Mouse (Mus musculus): Measurements from ENCODE around the gene Gm13279. TPM values are rescaled to one million over a fixed set of nuclear protein-coding genes. Genes with fewer than 3 reads are reported as not detected.
A peak's percentile ranks its signal among the peaks of the same experiment; 100 is the strongest.
"Not testable (repeated sequence)": the region's sequence is repeated elsewhere in the genome, so short reads cannot be mapped to it uniquely, and the experiment has no call there.

Gm13279 gene
- polyA plus RNA-seq (2014; fragmentation: Nextera tagmentation; extraction: Ambion mirVana) = not detected in 2 replicates

DNA sequence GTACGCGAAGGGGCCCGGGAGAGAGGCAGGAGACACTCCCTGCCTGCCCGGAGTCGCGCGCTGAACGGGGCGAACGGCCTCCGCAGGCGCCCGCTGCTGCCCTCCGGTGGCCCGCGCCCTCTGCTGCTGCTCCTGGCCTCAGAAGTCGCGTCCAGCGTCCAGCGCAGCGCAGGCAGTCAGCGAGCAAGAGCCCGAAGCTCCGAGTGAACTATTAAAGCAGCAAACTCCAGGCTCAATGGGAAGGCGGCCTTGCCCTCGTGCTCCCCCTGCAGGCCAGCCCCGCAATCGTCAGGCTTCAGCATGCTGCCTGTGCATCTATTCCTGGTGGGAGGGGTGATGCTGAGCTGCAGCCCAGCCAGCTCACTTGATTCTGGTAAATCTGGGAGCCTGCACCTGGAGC, at the start of gene Gm13279:
Gene Gm13279 (plus strand): TSS at position 301 of the 400 bp plus-strand sequence.
- WGBS = no CpG with 5 or more reads among the region's 28 CpGs
- H3K4me1 ChIP-seq (replicated peaks; ENCODE audit: control insufficient read depth, insufficient read depth, low read length); H3K9me3 ChIP-seq (ENCODE audit: control insufficient read depth, low read length): not testable (repeated sequence)

DNA sequence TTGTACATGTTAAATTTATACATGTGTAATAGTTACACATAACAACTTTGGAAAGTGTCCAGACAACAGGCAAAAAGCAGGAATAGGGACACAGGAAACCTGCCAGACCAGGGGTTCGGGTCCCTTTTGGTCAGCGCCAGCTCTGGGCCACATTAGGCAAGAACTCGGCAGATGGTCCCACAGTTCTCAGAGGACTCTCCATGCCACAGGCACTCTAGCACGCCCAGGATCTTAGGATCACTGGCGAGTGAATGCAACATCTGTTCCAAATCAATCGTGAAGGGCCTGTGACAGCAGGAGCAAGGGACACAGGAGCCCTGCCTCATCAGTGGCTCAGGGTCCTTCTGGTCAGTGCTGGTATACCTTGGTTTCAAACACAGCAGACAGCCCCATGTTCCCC, 47.3 kb upstream of the Gm13279 start:
- H3K4me2 ChIP-seq (replicated peaks; ENCODE audit: low read depth, low read length) = no peak overlapping the region
- H3K36me3 ChIP-seq (ENCODE audit: control insufficient read depth, insufficient read depth, low read length) = no peaks in the 10 kb centered on the region
- WGBS = 60% methylated on average over 6 of the region's 6 CpGs
- no peaks in the 10 kb centered on the region for H3K9me3 ChIP-seq (ENCODE audit: control insufficient read depth, low read length)
- DNase-seq (ENCODE audit: low spot score) (no peak), ATAC-seq (ENCODE audit: low FRiP score) (no peak)
- H3K4me3 ChIP-seq (ENCODE audit: low read depth, low read length) = no peak overlapping the region
- H3K9ac ChIP-seq (ENCODE audit: low read depth, low read length) = no peak overlapping the region
- no peaks in the 10 kb centered on the region for H3K4me1 ChIP-seq (replicated peaks; ENCODE audit: control insufficient read depth, insufficient read depth, low read length)
- no peaks in the 10 kb centered on the region for H3K27me3 ChIP-seq (ENCODE audit: control insufficient read depth, insufficient read depth, low read length)
- no peak overlapping the region for H3K27ac ChIP-seq (ENCODE audit: low read depth, low read length)

More for the DNA sequence above, at the start of gene Gm13279:
- DNase-seq (ENCODE audit: low spot score); H3K4me3 ChIP-seq (ENCODE audit: low read depth, low read length); H3K4me2 ChIP-seq (replicated peaks; ENCODE audit: low read depth, low read length); H3K27me3 ChIP-seq (ENCODE audit: control insufficient read depth, insufficient read depth, low read length); H3K9ac ChIP-seq (ENCODE audit: low read depth, low read length); H3K27ac ChIP-seq (ENCODE audit: low read depth, low read length); H3K36me3 ChIP-seq (ENCODE audit: control insufficient read depth, insufficient read depth, low read length); ATAC-seq (ENCODE audit: low FRiP score): not testable (repeated sequence)

DNA sequence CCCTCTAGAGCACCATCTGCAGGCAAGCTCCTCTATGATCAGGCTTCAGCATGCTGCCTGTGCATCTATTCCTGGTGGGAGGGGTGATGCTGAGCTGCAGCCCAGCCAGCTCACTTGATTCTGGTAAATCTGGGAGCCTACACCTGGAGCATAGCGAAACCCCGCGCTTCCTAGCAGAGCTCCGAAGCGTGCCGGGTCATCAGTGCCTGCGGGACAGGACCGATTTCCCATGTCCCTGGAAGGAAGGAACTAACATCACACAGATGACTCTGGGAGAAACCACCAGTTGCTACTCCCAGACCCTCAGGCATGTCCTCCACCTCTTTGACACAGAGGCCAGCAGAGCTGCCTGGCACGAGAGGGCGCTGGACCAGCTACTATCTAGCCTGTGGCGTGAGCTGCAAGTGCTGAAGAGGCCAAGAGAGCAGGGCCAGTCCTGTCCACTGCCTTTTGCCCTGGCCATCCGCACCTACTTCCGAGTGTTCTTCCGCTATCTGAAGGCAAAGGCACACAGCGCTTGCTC, 42.3 kb upstream of the Gm13279 start, which contains the start of gene Gm13271:
Gene Gm13271 (plus strand): TSS at position 51 of the 523 bp plus-strand sequence.
- H3K27ac ChIP-seq (ENCODE audit: low read depth, low read length); ATAC-seq (ENCODE audit: low FRiP score); H3K9me3 ChIP-seq (ENCODE audit: control insufficient read depth, low read length): not testable (repeated sequence)

DNA sequence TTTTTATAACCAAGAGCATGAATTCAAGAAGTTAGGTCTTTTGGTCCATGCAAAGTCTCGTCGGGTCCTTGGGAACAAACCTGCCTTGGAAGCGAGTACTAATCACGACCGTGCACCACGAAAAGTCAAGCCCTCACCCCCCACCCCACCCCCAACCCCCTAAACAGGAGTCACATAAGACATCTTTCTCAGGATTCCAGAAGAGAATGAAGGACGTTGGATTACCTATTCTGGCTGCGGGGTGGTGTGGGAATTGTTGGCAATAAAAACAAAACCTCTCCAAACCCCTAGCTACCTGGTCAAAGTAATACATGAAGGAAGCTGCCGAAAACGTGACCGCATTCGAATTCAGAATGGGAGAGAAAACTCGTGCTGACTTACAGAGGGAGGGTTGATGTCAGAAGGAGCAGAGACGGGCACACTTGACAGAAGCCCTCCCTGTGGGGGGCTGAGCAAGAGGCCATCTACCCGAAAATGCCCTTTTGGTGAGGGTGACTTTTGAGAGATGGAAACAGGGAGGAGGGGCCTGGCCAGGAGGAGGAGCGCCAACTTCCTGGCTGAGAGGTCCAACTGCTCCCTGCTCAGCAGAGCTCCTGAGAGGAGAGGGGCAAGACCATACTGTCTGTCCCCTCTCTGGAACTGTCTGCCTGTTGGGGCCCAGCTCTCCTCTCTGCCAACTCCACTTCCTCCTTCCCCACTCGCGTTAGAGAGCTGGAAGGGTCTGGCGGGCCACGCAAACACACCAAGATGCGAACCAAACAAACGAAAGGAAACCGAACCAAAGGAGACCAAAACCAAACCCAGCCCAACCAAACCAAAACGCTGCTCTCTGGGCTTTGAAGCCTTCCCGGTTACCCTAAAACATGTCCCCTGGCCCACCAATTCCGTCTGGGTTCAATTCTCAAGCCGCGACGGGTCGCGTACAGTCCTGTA, 40.4 kb upstream of the Gm13279 start:
- Histone ChIP-seq H3K27ac (ENCODE audit: low read depth, low read length) (peak overlapping the region; percentile 49), H3K4me3 (ENCODE audit: low read depth, low read length) (peak overlapping the region; percentile 44), H3K4me2 (replicated peaks; ENCODE audit: low read depth, low read length) (peak overlapping the region; percentile 68)
- not testable (repeated sequence) for H3K36me3 ChIP-seq (ENCODE audit: control insufficient read depth, insufficient read depth, low read length); H3K4me1 ChIP-seq (replicated peaks; ENCODE audit: control insufficient read depth, insufficient read depth, low read length); ATAC-seq (ENCODE audit: low FRiP score); H3K9me3 ChIP-seq (ENCODE audit: control insufficient read depth, low read length); H3K9ac ChIP-seq (ENCODE audit: low read depth, low read length); H3K27me3 ChIP-seq (ENCODE audit: control insufficient read depth, insufficient read depth, low read length)
- 10% methylated on average over 28 of the region's 31 CpGs for WGBS
- DNase-seq (ENCODE audit: low spot score) = peak; percentile 59

More for the DNA sequence above, 42.3 kb upstream of the Gm13279 start, which contains the start of gene Gm13271:
- H3K9ac ChIP-seq (ENCODE audit: low read depth, low read length); H3K27me3 ChIP-seq (ENCODE audit: control insufficient read depth, insufficient read depth, low read length); H3K36me3 ChIP-seq (ENCODE audit: control insufficient read depth, insufficient read depth, low read length); H3K4me1 ChIP-seq (replicated peaks; ENCODE audit: control insufficient read depth, insufficient read depth, low read length); H3K4me2 ChIP-seq (replicated peaks; ENCODE audit: low read depth, low read length); H3K4me3 ChIP-seq (ENCODE audit: low read depth, low read length); DNase-seq (ENCODE audit: low spot score): not testable (repeated sequence)
- WGBS = 79% methylated on average over 15 of the region's 15 CpGs

DNA sequence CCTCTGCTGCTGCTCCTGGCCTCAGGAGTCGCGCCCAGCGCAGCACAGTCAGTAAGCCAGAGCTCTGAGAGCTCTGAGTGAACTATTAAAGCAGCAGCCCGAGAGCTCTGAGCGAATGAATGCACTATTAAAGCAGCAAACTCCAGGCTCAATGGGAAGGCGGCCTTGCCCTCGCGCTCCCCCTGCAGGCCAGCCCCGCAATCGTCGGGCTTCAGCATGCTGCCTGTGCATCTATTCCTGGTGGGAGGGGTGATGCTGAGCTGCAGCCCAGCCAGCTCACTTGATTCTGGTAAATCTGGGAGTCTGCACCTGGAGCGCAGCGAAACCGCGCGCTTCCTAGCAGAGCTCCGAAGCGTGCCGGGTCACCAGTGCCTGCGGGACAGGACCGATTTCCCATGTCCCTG, 39.6 kb upstream of the Gm13279 start:
- under 1% methylated on average over 18 of the region's 21 CpGs for WGBS
- Histone ChIP-seq H3K4me2 (replicated peaks; ENCODE audit: low read depth, low read length) (peak overlapping the region; percentile 68), H3K27ac (ENCODE audit: low read depth, low read length) (peak overlapping the region; percentile 49), H3K4me3 (ENCODE audit: low read depth, low read length) (peak overlapping the region; percentile 44)
- H3K27me3 ChIP-seq (ENCODE audit: control insufficient read depth, insufficient read depth, low read length); H3K9me3 ChIP-seq (ENCODE audit: control insufficient read depth, low read length); H3K9ac ChIP-seq (ENCODE audit: low read depth, low read length); H3K36me3 ChIP-seq (ENCODE audit: control insufficient read depth, insufficient read depth, low read length); H3K4me1 ChIP-seq (replicated peaks; ENCODE audit: control insufficient read depth, insufficient read depth, low read length): not testable (repeated sequence)
- peak; percentile 81 for DNase-seq (ENCODE audit: low spot score)
- ATAC-seq (ENCODE audit: low FRiP score) = peak; percentile 100

DNA sequence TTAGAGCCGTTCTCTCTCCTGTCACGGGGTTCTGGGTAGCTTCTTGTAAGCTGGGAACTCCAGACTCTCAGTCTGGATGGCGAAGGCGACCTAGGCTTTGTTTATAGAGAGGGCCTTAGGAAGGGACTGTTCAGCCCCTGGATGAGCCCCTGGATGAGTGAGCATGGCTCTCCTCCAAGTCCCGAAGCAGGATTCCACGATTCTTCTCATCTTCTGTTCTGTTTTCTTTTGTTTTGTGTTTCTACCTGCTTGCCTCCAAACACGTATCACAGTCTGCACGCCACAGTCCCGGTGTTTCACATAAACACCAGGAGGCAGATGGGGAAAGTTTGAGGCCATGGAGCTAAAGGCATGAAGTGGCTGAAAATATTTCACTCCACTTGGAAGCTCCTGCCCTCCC, 38.4 kb upstream of the Gm13279 start:
- ATAC-seq (ENCODE audit: low FRiP score); H3K9me3 ChIP-seq (ENCODE audit: control insufficient read depth, low read length); H3K4me2 ChIP-seq (replicated peaks; ENCODE audit: low read depth, low read length); H3K9ac ChIP-seq (ENCODE audit: low read depth, low read length); H3K4me3 ChIP-seq (ENCODE audit: low read depth, low read length); H3K36me3 ChIP-seq (ENCODE audit: control insufficient read depth, insufficient read depth, low read length); DNase-seq (ENCODE audit: low spot score); H3K27ac ChIP-seq (ENCODE audit: low read depth, low read length); H3K4me1 ChIP-seq (replicated peaks; ENCODE audit: control insufficient read depth, insufficient read depth, low read length); H3K27me3 ChIP-seq (ENCODE audit: control insufficient read depth, insufficient read depth, low read length): not testable (repeated sequence)
- WGBS = 82% methylated on average over 9 of the region's 9 CpGs

DNA sequence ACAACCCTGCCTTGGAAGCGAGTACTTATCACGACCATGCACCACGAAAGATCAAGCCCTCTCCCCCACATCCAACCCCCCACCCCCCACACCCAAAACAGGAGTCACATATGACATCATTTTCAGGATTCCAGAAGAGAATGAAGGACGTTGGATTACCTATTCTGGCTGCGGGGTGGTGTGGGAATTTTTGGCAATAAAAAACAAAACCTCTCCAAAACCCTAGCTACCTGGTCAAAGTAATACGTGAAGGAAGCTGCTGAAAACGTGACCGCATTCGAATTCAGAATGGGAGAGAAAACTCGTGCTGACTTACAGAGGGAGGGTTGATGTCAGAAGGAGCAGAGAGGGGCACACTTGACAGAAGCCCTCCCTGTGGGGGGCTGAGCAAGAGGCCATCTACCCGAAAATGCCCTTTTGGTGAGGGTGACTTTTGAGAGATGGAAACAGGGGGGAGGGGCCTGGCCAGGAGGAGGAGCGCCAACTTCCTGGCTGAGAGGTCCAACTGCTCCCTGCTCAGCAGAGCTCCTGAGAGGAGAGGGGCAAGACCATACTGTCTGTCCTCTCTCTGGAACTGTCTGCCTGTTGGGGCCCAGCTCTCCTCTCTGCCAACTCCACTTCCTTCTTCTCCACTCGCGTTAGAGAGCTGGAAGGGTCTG, 37.5 kb upstream of the Gm13279 start, which contains the start of gene Gm13283:
Gene Gm13283 (plus strand): TSS at position 510 of the 659 bp plus-strand sequence.
- H3K9me3 ChIP-seq (ENCODE audit: control insufficient read depth, low read length); ATAC-seq (ENCODE audit: low FRiP score); H3K36me3 ChIP-seq (ENCODE audit: control insufficient read depth, insufficient read depth, low read length); H3K4me1 ChIP-seq (replicated peaks; ENCODE audit: control insufficient read depth, insufficient read depth, low read length); DNase-seq (ENCODE audit: low spot score); H3K9ac ChIP-seq (ENCODE audit: low read depth, low read length); H3K27ac ChIP-seq (ENCODE audit: low read depth, low read length); H3K27me3 ChIP-seq (ENCODE audit: control insufficient read depth, insufficient read depth, low read length): not testable (repeated sequence)
- Histone ChIP-seq H3K4me3 (ENCODE audit: low read depth, low read length) (0 out of 2 replicates have a peak within 1 kb of the TSS, but pooled peaks have one; percentile 13), H3K4me2 (replicated peaks; ENCODE audit: low read depth, low read length) (peak within 1 kb of the TSS; percentile 29)
- WGBS = 39% methylated on average over 6 of the region's 14 CpGs

DNA sequence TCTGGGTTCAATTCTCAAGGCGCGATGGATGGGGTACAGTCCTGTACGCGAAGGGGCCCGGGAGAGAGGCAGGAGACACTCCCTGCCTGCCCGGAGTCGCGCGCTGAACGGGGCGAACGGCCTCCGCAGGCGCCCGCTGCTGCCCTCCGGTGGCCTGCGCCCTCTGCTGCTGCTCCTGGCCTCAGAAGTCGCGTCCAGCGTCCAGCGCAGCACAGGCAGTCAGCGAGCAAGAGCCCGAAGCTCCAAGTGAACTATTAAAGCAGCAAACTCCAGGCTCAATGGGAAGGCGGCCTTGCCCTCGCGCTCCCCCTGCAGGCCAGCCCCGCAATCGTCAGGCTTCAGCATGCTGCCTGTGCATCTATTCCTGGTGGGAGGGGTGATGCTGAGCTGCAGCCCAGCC, 36.8 kb upstream of the Gm13279 start:
- H3K27me3 ChIP-seq (ENCODE audit: control insufficient read depth, insufficient read depth, low read length); H3K9me3 ChIP-seq (ENCODE audit: control insufficient read depth, low read length); H3K4me1 ChIP-seq (replicated peaks; ENCODE audit: control insufficient read depth, insufficient read depth, low read length); H3K27ac ChIP-seq (ENCODE audit: low read depth, low read length); H3K36me3 ChIP-seq (ENCODE audit: control insufficient read depth, insufficient read depth, low read length); ATAC-seq (ENCODE audit: low FRiP score); H3K9ac ChIP-seq (ENCODE audit: low read depth, low read length): not testable (repeated sequence)
- WGBS = 1% methylated on average over 11 of the region's 28 CpGs
- Histone ChIP-seq H3K4me2 (replicated peaks; ENCODE audit: low read depth, low read length) (peak overlapping the region; percentile 29), H3K4me3 (ENCODE audit: low read depth, low read length) (0 out of 2 replicates have a peak overlapping the region, but pooled peaks have one; percentile 13)
- peak; percentile 66 for DNase-seq (ENCODE audit: low spot score)
